Mouse (Mus musculus) thymus, postnatal 0 days (tissue): ENCODE results near the gene Caskin1. TPM values are rescaled to one million over a fixed set of nuclear protein-coding genes. Genes with fewer than 3 reads are reported as not detected.

Experiments
- DNase-seq: peaks from one replicate; pipeline ENCODE4 v3.0.0-alpha.2; 2015; ENCODE audit warnings: low spot score
- polyA plus RNA-seq: library from polyadenylated mRNA; unstranded; fragments of >200 nt; fragmentation: Nextera tagmentation; extraction: Ambion mirVana; gene quantifications from 2 replicates; pipeline ENCODE4 v1.2.1, GENCODE M21; 2015

Gene Caskin1
- polyA plus RNA-seq, 1 experiment from 2014 or later, result 0.10 TPM

- peak; percentile 55 for DNase-seq
Observed at GRCm38 (mm10) chr17:24494627-24495335, 6.4 kb downstream of the Caskin1 start.

- DNase-seq, result no peak
Observed at GRCm38 (mm10) chr17:24495443-24495842, 7.0 kb downstream of the Caskin1 start.

- no peak for DNase-seq
Observed at GRCm38 (mm10) chr17:24496026-24496425, 7.6 kb downstream of the Caskin1 start.

- DNase-seq, result no peak
Observed at GRCm38 (mm10) chr17:24502208-24502607, 13.8 kb downstream of the Caskin1 start.

GRCm38 (mm10) chr17:24504085-24504484, 15.7 kb downstream of the Caskin1 start:
- no peak for DNase-seq

GRCm38 (mm10) chr17:24505286-24505955, 17.0 kb downstream of the Caskin1 start:
- no peak for DNase-seq

- DNase-seq, result no peak
Observed at GRCm38 (mm10) chr17:24506332-24507070, 18.1 kb downstream of the Caskin1 start.

GRCm38 (mm10) chr17:24507129-24507664, 18.8 kb downstream of the Caskin1 start:
- DNase-seq, result no peak

- DNase-seq, result no peak
Observed at GRCm38 (mm10) chr17:24507806-24508460, 19.5 kb downstream of the Caskin1 start.

GRCm38 (mm10) chr17:24513609-24514008, 25.2 kb downstream of the Caskin1 start:
- peak; percentile 15 for DNase-seq

- no peak for DNase-seq
Observed at GRCm38 (mm10) chr17:24514270-24515257, 26.2 kb downstream of the Caskin1 start.

- no peak for DNase-seq
Observed at GRCm38 (mm10) chr17:24520450-24520849, 32.0 kb downstream of the Caskin1 start.

GRCm38 (mm10) chr17:24524734-24525133, 36.3 kb downstream of the Caskin1 start:
- no peak for DNase-seq

- DNase-seq, result no peak
Observed at GRCm38 (mm10) chr17:24527315-24527714, 38.9 kb downstream of the Caskin1 start.

- peak; percentile 99 for DNase-seq
Observed at GRCm38 (mm10) chr17:24527723-24528559, 39.5 kb downstream of the Caskin1 start, which contains the start of gene Traf7. Traf7 (minus strand) TSS chr17:24527938.

- peak; percentile 14 for DNase-seq
Observed at GRCm38 (mm10) chr17:24528560-24528918, 40.1 kb downstream of the Caskin1 start.

- peak; percentile 65 for DNase-seq
Observed at GRCm38 (mm10) chr17:24529007-24529451, 40.6 kb downstream of the Caskin1 start.

GRCm38 (mm10) chr17:24529883-24530282, 41.5 kb downstream of the Caskin1 start:
- DNase-seq, result no peak
